Mouse (Mus musculus): ENCODE results near the gene Prmt1. TPM values are rescaled to one million over a fixed set of nuclear protein-coding genes. Genes with fewer than 3 reads are reported as not detected.

Prmt1 gene
- polyA plus RNA-seq, 1 experiment from 2014 or later = 595 TPM

DNA sequence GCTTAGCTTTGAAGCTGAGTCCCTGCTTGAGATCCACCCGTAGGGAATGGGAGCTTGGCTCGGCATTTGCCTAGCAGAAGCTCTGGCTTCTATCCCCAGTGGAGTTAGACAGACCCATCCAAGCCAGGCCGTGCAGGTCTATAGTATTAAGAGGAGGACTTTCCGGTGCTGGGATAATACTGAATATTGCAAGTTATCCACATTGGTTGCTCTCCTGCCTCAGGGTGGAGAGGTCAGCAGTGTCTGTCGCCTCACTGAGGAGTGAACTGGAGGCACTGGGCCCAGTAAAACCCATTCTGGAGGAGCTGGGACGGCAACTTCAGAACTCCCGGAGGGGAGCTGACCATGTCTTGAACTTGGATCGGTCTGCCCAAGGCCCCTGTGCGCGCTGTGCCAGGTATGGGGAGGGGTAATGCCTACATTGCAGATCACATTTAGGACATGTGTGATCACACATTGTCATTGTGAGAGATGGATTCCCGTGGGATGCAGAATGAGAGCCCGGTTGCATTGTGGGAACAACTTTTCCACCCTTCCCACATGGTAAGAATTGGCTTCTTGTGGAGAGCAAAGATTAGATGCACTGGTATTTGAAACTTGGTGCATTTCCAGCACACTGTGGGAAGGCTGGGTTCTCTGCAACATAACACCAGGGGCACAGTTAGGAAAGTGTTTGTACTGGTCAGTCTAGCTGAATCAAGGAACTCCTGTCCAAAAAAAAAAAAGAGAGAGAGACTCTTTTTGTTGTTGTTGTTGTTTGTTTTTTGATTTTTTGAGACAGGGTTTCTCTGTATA, 32.1 kb downstream of the Prmt1 start:
- H3K4me1 ChIP-seq = peaks cover 12% of the 10 kb centered on the region

DNA sequence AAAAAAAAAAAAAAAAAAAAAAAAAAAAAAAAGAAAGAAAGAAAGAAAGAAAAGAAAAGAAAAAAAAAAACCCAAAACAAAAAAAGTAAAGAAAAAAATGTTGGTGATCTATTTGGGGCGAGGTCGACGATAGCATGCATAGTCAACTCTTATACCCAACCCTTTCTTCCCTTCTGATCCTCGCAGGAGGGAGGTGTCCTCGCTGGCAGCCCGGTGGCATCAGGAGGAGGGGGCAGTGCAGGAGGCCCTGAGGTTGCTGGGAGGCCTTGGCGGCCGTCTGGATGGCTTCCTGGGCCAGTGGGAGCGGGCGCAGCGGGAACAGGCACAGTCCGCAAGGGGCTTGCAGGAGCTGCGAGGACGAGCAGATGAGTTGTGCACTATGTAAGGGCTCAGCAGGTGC, 32.8 kb downstream of the Prmt1 start:
- Histone ChIP-seq H3K4me2 (replicated peaks) (no peak overlapping the region), H3K4me1 (peaks cover 12% of the 10 kb centered on the region), H3K36me3 (no peaks in the 10 kb centered on the region), H3K9ac (no peak overlapping the region), H3K27ac (no peak overlapping the region), H3K4me3 (no peak overlapping the region), H3K9me3 (no peaks in the 10 kb centered on the region), H3K27me3 (replicated peaks) (peaks cover 34% of the 10 kb centered on the region)
- WGBS = 54% methylated on average over 14 of the region's 14 CpGs
- ATAC-seq (ENCODE audit: low FRiP score, low read depth) = no peak

More for the DNA sequence above, 32.1 kb downstream of the Prmt1 start:
- Histone ChIP-seq H3K4me2 (replicated peaks) (no peak overlapping the region), H3K9me3 (no peaks in the 10 kb centered on the region), H3K36me3 (peaks cover 7% of the 10 kb centered on the region; the same call in 1 of the 2 replicates), H3K27ac (no peak overlapping the region), H3K4me3 (no peak overlapping the region), H3K27me3 (replicated peaks) (peaks cover 30% of the 10 kb centered on the region), H3K9ac (no peak overlapping the region)
- WGBS = 85% methylated on average over 12 of the region's 12 CpGs
- ATAC-seq (ENCODE audit: low FRiP score, low read depth) = no peak

DNA sequence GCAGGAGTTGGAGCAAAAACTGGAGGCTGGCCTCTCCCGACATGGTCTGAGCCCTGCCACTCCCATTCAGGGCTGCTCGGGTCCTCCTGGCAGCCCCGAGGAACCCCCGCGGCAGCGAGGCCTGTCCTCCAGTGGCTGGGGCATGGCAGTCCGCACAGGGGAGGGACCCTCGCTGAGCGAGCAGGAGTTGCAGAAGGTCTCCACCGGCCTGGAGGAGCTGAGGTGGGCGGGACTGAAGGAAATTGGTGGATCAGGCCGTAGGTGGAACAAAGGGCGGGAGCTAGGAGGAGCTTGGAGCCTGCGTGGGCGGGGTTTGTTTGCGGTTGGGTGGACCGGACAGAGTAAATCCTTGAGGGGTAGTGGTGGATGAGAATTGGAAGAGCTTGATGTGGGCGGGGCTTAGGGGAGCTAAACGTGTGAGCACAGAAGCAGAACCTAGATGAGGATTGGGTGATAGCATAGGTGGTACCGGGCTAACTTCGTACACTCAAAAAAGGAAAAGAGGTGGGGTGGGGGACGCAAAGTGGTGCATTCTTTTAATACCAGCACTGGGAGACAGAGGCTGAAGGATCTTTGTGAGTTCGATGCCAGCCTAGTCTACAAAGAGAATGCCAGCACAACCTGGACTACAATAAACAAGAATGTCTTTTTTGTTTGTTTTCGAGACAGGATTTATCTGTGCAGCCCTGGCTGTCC, 33.6 kb downstream of the Prmt1 start:
- Histone ChIP-seq H3K27ac (no peak overlapping the region), H3K9ac (peak overlapping the region; percentile 65), H3K27me3 (replicated peaks) (peaks cover 39% of the 10 kb centered on the region), H3K36me3 (no peaks in the 10 kb centered on the region), H3K4me2 (replicated peaks) (peak overlapping the region; percentile 77), H3K4me3 (peak overlapping the region; percentile 44), H3K9me3 (no peaks in the 10 kb centered on the region), H3K4me1 (peaks cover 12% of the 10 kb centered on the region)
- peak; percentile 85 for ATAC-seq (ENCODE audit: low FRiP score, low read depth)
- WGBS = 7% methylated on average over 24 of the region's 24 CpGs

DNA sequence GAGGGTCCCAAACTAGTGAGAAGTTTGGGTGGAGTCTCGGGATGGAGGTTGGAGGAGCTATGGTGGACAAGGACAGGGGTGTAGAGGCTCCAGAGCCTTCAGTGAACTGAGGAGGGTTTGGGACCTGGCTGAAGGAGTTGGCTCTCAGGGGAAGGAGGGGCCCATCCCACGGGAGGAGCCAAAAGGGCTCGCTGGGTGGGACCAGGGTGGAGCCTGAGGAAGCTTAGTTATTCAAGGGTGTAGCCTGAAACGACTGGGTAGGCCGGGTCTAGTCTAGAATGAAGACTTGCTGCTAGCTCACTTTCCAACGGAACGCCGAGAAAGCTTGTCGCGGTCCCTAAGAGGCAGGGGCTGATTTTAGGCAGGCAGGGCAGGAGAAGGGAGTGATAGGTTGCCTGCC, 34.4 kb downstream of the Prmt1 start:
- Histone ChIP-seq H3K9ac (peak overlapping the region; percentile 65), H3K36me3 (no peaks in the 10 kb centered on the region), H3K4me2 (replicated peaks) (peak overlapping the region; percentile 77), H3K4me1 (peaks cover 12% of the 10 kb centered on the region), H3K27me3 (replicated peaks) (peaks cover 39% of the 10 kb centered on the region), H3K9me3 (no peaks in the 10 kb centered on the region), H3K4me3 (peak overlapping the region; percentile 44), H3K27ac (no peak overlapping the region)
- ATAC-seq (ENCODE audit: low FRiP score, low read depth) = peak; percentile 38
- under 1% methylated on average over 10 of the region's 10 CpGs for WGBS

DNA sequence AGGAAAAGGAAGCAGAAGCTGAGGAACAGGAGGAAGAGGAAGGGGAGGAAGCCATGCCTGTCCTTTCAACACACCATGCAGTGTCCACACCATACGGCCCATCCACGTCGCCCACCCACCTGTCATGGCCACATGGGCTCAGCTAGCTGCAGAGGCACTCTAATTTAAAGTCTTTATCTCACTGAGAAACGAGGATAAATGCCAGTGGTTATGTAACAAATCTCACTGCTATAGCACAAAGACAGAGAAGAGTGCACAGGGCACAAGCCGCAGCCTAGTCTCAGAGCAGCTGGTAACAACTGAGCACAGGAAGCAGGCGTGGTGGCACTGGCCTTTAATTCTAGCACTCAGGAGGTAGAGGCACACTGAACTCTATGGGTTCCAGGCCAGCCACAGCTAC, 36.4 kb downstream of the Prmt1 start:
- H3K4me3 ChIP-seq = no peak overlapping the region
- peaks cover 39% of the 10 kb centered on the region for H3K27me3 ChIP-seq (replicated peaks)
- no peak for ATAC-seq (ENCODE audit: low FRiP score, low read depth)
- no peak overlapping the region for H3K27ac ChIP-seq
- H3K9ac ChIP-seq = no peak overlapping the region
- 75% methylated on average over 6 of the region's 6 CpGs for WGBS
- H3K9me3 ChIP-seq = no peaks in the 10 kb centered on the region
- no peak overlapping the region for H3K4me2 ChIP-seq (replicated peaks)
- H3K36me3 ChIP-seq = no peaks in the 10 kb centered on the region
- peaks cover 12% of the 10 kb centered on the region for H3K4me1 ChIP-seq

- no peak within 1 kb of the TSS for H3K9ac ChIP-seq
- H3K36me3 ChIP-seq = no peaks in the 10 kb centered on the region
- H3K27ac ChIP-seq = no peak within 1 kb of the TSS
- no peaks in the 10 kb centered on the region for H3K9me3 ChIP-seq
- no peak within 1 kb of the TSS for H3K4me3 ChIP-seq
- ATAC-seq (ENCODE audit: low FRiP score, low read depth) = no peak
- no peaks in the 10 kb centered on the region for H3K27me3 ChIP-seq (replicated peaks)
- 82% methylated on average over 7 of the region's 7 CpGs for WGBS
- H3K4me1 ChIP-seq = no peaks in the 10 kb centered on the region
- H3K4me2 ChIP-seq (replicated peaks) = no peak within 1 kb of the TSS
Observed at GRCm38 (mm10) chr7:44942904-44943303, 43.5 kb downstream of the Prmt1 start, which contains the start of gene Tsks. TSS of gene Tsks (plus strand) at chr7:44943204.

- no peaks in the 10 kb centered on the region for H3K36me3 ChIP-seq
- 91% methylated on average over 4 of the region's 4 CpGs for WGBS
- H3K9me3 ChIP-seq = no peaks in the 10 kb centered on the region
- no peak overlapping the region for H3K27ac ChIP-seq
- no peak for ATAC-seq (ENCODE audit: low FRiP score, low read depth)
- H3K4me2 ChIP-seq (replicated peaks) = no peak overlapping the region
- no peaks in the 10 kb centered on the region for H3K27me3 ChIP-seq (replicated peaks)
- no peak overlapping the region for H3K9ac ChIP-seq
- H3K4me3 ChIP-seq = no peak overlapping the region
- H3K4me1 ChIP-seq = no peaks in the 10 kb centered on the region
Observed at GRCm38 (mm10) chr7:44938680-44939079, 47.7 kb downstream of the Prmt1 start.

DNA sequence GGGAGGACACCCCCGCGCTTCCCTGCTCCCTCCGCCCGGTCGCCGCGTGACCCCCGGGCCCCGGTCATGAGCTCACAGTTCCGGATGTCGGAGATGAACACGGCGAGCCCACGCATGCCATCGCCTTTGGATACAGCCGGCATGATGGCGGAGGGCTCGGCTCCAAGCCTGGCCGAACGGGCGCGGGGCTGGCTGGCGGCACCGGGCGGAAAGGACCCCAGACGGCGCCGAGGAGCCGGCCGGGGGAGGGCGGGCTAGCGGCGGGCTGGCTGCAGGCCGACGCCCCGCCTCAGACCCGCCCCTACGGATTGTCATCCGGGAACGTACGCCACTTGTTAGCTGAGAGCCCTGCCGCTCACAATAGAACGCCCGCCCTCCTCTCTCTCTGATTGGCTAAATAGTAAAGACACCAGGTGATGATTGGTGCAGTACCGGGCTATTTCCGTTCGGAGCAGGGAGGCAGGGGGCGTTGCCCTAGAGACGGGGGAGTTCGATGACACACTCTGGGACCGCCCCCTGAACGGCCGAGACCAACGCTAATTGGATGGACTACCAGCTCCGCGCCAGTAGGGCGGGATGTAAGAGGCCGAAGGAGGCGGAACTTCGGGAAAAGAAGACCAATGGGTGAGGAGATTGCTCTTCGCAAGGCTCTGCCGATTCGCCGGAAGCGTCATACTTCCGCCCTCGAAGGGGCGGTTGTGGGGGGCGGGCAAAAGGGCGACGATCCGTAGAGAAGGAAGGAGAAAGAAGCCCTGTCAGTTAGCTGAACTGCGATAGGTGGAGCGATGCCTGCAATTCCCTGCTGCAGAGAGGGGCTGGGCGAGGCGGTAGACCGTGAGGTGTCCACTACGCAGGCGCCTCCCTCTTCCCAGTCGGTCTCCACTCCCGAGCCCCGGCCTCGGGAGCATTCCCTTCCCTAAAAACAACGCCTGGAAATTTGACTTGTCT, 56.9 kb downstream of the Prmt1 start, which contains the start of gene Ap2a1:
Gene Ap2a1, minus strand, starts transcription at position 293 of the 948 bp plus-strand sequence.
- Histone ChIP-seq H3K4me1 (peaks cover 20% of the 10 kb centered on the region), H3K9ac (peak within 1 kb of the TSS; percentile 95), H3K9me3 (no peaks in the 10 kb centered on the region), H3K27me3 (replicated peaks) (no peaks in the 10 kb centered on the region), H3K27ac (peak within 1 kb of the TSS; percentile 90), H3K36me3 (peaks cover 12% of the 10 kb centered on the region), H3K4me3 (peak within 1 kb of the TSS; percentile 94), H3K4me2 (replicated peaks) (peak within 1 kb of the TSS; percentile 85)
- ATAC-seq (ENCODE audit: low FRiP score, low read depth) = peak; percentile 99
- under 1% methylated on average over 84 of the region's 84 CpGs for WGBS

GRCm38 (mm10) chr7:44928570-44928969, 57.8 kb downstream of the Prmt1 start:
- no peak for ATAC-seq (ENCODE audit: low FRiP score, low read depth)
- no peaks in the 10 kb centered on the region for H3K27me3 ChIP-seq (replicated peaks)
- H3K4me2 ChIP-seq (replicated peaks) = peak overlapping the region; percentile 85
- WGBS = 0% methylated on average over 1 of the region's 1 CpGs
- H3K9ac ChIP-seq = peak overlapping the region; percentile 95
- H3K4me3 ChIP-seq = peak overlapping the region; percentile 94
- no peaks in the 10 kb centered on the region for H3K9me3 ChIP-seq
- peaks cover 20% of the 10 kb centered on the region for H3K4me1 ChIP-seq
- H3K36me3 ChIP-seq = peaks cover 20% of the 10 kb centered on the region
- no peak overlapping the region for H3K27ac ChIP-seq

Measured in neural tube, embryonic 12.5 days (tissue).